Mouse (Mus musculus): ENCODE data around the gene Atg4a-ps. TPM values are rescaled to one million over a fixed set of nuclear protein-coding genes. Genes with fewer than 3 reads are reported as not detected.

The Atg4a-ps gene
- polyA plus RNA-seq, 1 experiment from 2014 or later, result not detected

DNA sequence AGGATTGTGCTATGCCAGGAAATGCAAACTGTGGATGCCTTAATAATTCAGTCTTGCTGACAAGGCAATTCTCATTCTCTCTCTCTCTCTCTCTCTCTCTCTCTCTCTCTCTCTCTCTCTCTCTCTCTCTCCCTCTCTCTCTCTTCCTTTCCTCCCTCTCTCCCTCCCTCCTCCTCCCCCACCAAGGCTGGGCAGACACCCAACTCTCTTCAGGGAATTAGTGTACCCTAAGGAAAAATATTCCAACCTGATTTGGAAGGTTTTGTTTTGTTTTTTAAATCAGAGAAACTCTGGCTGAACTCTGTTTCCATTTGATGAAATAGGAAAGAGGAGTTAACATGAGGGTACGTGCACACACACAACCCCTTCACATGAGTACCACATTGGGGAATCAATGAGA is 44.3 kb downstream of the Atg4a-ps start:
- Histone ChIP-seq H3K27me3 (ENCODE audit: control insufficient read depth, insufficient read depth, low read length) (no peaks in the 10 kb centered on the region), H3K27ac (ENCODE audit: low read length) (no peak overlapping the region), H3K9ac (replicated peaks; ENCODE audit: low read depth, low read length) (no peak overlapping the region), H3K9me3 (ENCODE audit: control insufficient read depth, low read depth, low read length) (no peaks in the 10 kb centered on the region), H3K4me2 (replicated peaks; ENCODE audit: low read depth, low read length) (no peak overlapping the region), H3K4me1 (ENCODE audit: control insufficient read depth, insufficient read depth, low read length) (no peaks in the 10 kb centered on the region), H3K36me3 (ENCODE audit: control insufficient read depth, insufficient read depth, low read length) (no peaks in the 10 kb centered on the region), H3K4me3 (ENCODE audit: low read depth, low read length) (no peak overlapping the region)
- WGBS, result 76% methylated on average over 1 of the region's 1 CpGs
- ATAC-seq (ENCODE audit: insufficient number of reproducible peaks, insufficient read depth, low FRiP score, low read depth), result no peak

DNA sequence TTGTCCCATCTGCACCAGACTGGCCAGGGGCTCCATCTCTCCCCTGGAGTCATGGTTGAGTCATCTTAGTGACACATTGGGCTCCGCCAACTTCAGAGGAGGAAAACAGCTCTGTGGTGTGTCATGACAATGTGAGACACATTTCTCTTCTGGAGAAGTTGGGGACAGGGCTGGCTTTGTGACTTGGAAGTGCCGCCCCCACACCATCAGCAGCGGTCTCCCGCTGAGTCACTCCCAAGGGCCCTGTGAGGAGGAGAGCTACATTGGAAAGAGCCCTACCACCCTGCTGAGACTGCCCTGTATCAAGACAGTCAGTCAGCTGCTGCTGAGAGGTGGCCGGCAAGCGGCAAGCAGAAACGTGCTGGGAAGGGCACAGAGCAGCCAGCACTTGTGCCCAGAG is 44.9 kb downstream of the Atg4a-ps start:
- Histone ChIP-seq H3K27me3 (ENCODE audit: control insufficient read depth, insufficient read depth, low read length) (no peaks in the 10 kb centered on the region), H3K4me2 (replicated peaks; ENCODE audit: low read depth, low read length) (no peak overlapping the region), H3K27ac (ENCODE audit: low read length) (no peak overlapping the region), H3K36me3 (ENCODE audit: control insufficient read depth, insufficient read depth, low read length) (no peaks in the 10 kb centered on the region), H3K4me1 (ENCODE audit: control insufficient read depth, insufficient read depth, low read length) (no peaks in the 10 kb centered on the region), H3K9me3 (ENCODE audit: control insufficient read depth, low read depth, low read length) (no peaks in the 10 kb centered on the region), H3K9ac (replicated peaks; ENCODE audit: low read depth, low read length) (no peak overlapping the region), H3K4me3 (ENCODE audit: low read depth, low read length) (no peak overlapping the region)
- WGBS, result 53% methylated on average over 7 of the region's 7 CpGs
- ATAC-seq (ENCODE audit: insufficient number of reproducible peaks, insufficient read depth, low FRiP score, low read depth), result no peak

DNA sequence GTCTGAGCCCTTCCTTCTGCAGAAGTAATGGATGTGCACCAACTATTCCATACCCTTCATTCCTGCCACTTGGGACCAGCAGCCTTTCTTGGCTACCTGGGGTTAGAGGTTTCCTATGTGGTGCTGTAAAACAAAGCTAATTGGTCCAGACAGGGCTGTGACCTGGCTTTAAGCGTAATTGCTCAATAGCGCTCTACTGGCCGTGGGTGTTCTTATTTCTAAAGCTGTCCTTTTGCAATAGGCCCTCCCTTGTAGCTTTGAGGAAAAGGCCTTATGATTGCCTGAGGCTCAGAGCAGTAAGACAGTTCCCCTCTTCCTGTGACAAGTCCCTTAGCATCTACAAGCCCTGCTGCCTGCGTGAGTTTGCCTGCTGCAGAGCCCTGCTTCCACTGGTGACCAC is 48.3 kb downstream of the Atg4a-ps start:
- no peaks in the 10 kb centered on the region for H3K9me3 ChIP-seq (ENCODE audit: control insufficient read depth, low read depth, low read length)
- ATAC-seq (ENCODE audit: insufficient number of reproducible peaks, insufficient read depth, low FRiP score, low read depth), result no peak
- no peaks in the 10 kb centered on the region for H3K27me3 ChIP-seq (ENCODE audit: control insufficient read depth, insufficient read depth, low read length)
- H3K36me3 ChIP-seq (ENCODE audit: control insufficient read depth, insufficient read depth, low read length), result no peaks in the 10 kb centered on the region
- no peak overlapping the region for H3K4me3 ChIP-seq (ENCODE audit: low read depth, low read length)
- H3K4me1 ChIP-seq (ENCODE audit: control insufficient read depth, insufficient read depth, low read length), result no peaks in the 10 kb centered on the region
- no peak overlapping the region for H3K9ac ChIP-seq (replicated peaks; ENCODE audit: low read depth, low read length)
- WGBS, result 73% methylated on average over 4 of the region's 4 CpGs
- no peak overlapping the region for H3K4me2 ChIP-seq (replicated peaks; ENCODE audit: low read depth, low read length)
- H3K27ac ChIP-seq (ENCODE audit: low read length), result no peak overlapping the region

DNA sequence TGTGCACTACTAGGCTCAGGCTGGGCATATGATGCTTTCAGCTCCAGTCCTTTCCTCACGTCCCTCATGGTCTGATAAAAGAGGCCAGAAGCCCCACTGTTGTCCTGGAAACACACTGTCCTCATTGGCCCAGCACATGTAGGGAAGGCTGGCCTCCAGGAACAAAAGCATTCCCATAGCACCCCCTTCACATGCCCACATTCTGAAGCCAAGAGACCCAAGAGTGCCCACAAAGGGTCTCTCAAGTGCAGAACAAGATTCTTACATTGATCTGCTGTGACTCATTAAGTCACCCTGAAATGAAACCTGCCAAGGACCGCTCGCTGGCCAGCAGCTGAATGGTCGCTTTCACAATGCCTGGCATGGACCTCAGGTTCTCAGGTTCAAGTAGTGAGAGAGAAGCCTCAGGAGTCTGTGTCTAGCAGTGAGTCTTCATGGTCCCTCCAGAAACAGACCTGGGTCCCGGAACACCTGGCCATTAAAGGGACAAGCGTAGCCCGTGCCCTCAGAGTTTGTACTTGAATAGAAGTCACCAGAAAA is 50.5 kb downstream of the Atg4a-ps start:
- Histone ChIP-seq H3K9ac (replicated peaks; ENCODE audit: low read depth, low read length) (no peak overlapping the region), H3K36me3 (ENCODE audit: control insufficient read depth, insufficient read depth, low read length) (no peaks in the 10 kb centered on the region), H3K4me2 (replicated peaks; ENCODE audit: low read depth, low read length) (no peak overlapping the region), H3K4me3 (ENCODE audit: low read depth, low read length) (no peak overlapping the region), H3K27me3 (ENCODE audit: control insufficient read depth, insufficient read depth, low read length) (no peaks in the 10 kb centered on the region), H3K27ac (ENCODE audit: low read length) (no peak overlapping the region), H3K9me3 (ENCODE audit: control insufficient read depth, low read depth, low read length) (no peaks in the 10 kb centered on the region), H3K4me1 (ENCODE audit: control insufficient read depth, insufficient read depth, low read length) (no peaks in the 10 kb centered on the region)
- ATAC-seq (ENCODE audit: insufficient number of reproducible peaks, insufficient read depth, low FRiP score, low read depth), result no peak
- 84% methylated on average over 7 of the region's 7 CpGs for WGBS

Small RNA genes within 50 kb of the gene (microRNA-seq; reads per million reads assigned to microRNA genes)
- gene Gm25325, result not detected

Other genes with a start within 250 kb of the Atg4a-ps start
- 3.0 and 3.4 TPM in 2 replicates for gene Syt6, start 70.8 kb downstream of the Atg4a-ps start, polyA plus RNA-seq (2014; fragmentation: Nextera tagmentation; extraction: Ambion mirVana)
- 68.2 and 76.5 TPM in 2 replicates for gene Olfml3, start 91.9 kb upstream of the Atg4a-ps start, polyA plus RNA-seq (2014; fragmentation: Nextera tagmentation; extraction: Ambion mirVana)
- gene Gm10964, start 93.3 kb upstream of the Atg4a-ps start, polyA plus RNA-seq (2014; fragmentation: Nextera tagmentation; extraction: Ambion mirVana), result not detected in 2 replicates
- 18.1 and 18.8 TPM in 2 replicates for gene Hipk1, start 145.5 kb upstream of the Atg4a-ps start, polyA plus RNA-seq (2014; fragmentation: Nextera tagmentation; extraction: Ambion mirVana)
- 27.0 and 30.9 TPM in 2 replicates for gene Dclre1b, start 163.4 kb upstream of the Atg4a-ps start, polyA plus RNA-seq (2014; fragmentation: Nextera tagmentation; extraction: Ambion mirVana)
- 18.5 and 21.8 TPM in 2 replicates for gene Ap4b1, start 163.5 kb upstream of the Atg4a-ps start, polyA plus RNA-seq (2014; fragmentation: Nextera tagmentation; extraction: Ambion mirVana)
- gene Gm43064, start 163.5 kb upstream of the Atg4a-ps start, polyA plus RNA-seq (2014; fragmentation: Nextera tagmentation; extraction: Ambion mirVana), result 0.35 and 0.50 TPM in 2 replicates
- gene Bcl2l15, start 186.5 kb upstream of the Atg4a-ps start, polyA plus RNA-seq (2014; fragmentation: Nextera tagmentation; extraction: Ambion mirVana), result 0.54 TPM in 1 of 2 replicates, not detected in the other
- gene Ptpn22, start 213.7 kb upstream of the Atg4a-ps start, polyA plus RNA-seq (2014; fragmentation: Nextera tagmentation; extraction: Ambion mirVana), result 0.67 and 1.3 TPM in 2 replicates

Measured in stomach, embryonic 14.5 days (tissue).